Comparison of ENCODE assay signal across 10 mouse cellular contexts in genomic region chr6:31095943-31096714, GRCm38 (mm10).
DNase-seq lines count a peak whose midpoint lies in the region; ATAC-seq lines count a peak whose summit lies in the region.
"Had no signal": no experiment of that assay in that cellular context is flagged by ENCODE, and none has a peak within 500 bp of the region (broad histone marks: within the 10 kb centered on the region; RNA-seq: fewer than 3 reads in every experiment).

No protein-coding gene starts in this region.

- H3K9me3 ChIP-seq in kidney, embryonic 16.5 days (ENCODE audit: low read length), result no peaks in the 10 kb centered on the region
- no peaks in the 10 kb centered on the region for H3K9me3 ChIP-seq in kidney, embryonic 15.5 days (replicated peaks)
- H3K9me3 ChIP-seq in forebrain, embryonic 14.5 days (replicated peaks; ENCODE audit: control insufficient read depth, low read length), result no peaks in the 10 kb centered on the region
- H3K9me3 ChIP-seq in hindbrain, embryonic 11.5 days (ENCODE audit: control insufficient read depth, low read length), result no peaks in the 10 kb centered on the region
- no peaks in the 10 kb centered on the region for H3K9me3 ChIP-seq in intestine, embryonic 16.5 days (ENCODE audit: control insufficient read depth, low read length)

- no peaks in the 10 kb centered on the region for H3K4me1 ChIP-seq in kidney, embryonic 16.5 days (ENCODE audit: insufficient read depth, low read length)
- H3K4me1 ChIP-seq in kidney, embryonic 15.5 days, result peaks cover 14% of the 10 kb centered on the region
- peaks cover 32% of the 10 kb centered on the region for H3K4me1 ChIP-seq in forebrain, embryonic 14.5 days (ENCODE audit: control insufficient read depth, insufficient read depth, low read length)
- H3K4me1 ChIP-seq in hindbrain, embryonic 11.5 days (replicated peaks; ENCODE audit: control insufficient read depth, insufficient read depth, low read length), result 0 out of 2 replicates have a peak, but pooled peaks cover 9% of the 10 kb centered on the region
- 0 out of 2 replicates have a peak, but pooled peaks cover 4% of the 10 kb centered on the region for H3K4me1 ChIP-seq in intestine, embryonic 16.5 days (ENCODE audit: control insufficient read depth, insufficient read depth, low read length)

- H3K27me3 ChIP-seq in kidney, embryonic 16.5 days (ENCODE audit: insufficient read depth, low read length), result no peaks in the 10 kb centered on the region
- no peaks in the 10 kb centered on the region for H3K27me3 ChIP-seq in kidney, embryonic 15.5 days
- no peaks in the 10 kb centered on the region for H3K27me3 ChIP-seq in forebrain, embryonic 14.5 days (replicated peaks; ENCODE audit: control insufficient read depth, insufficient read depth, low read length)
- H3K27me3 ChIP-seq in hindbrain, embryonic 11.5 days (ENCODE audit: control insufficient read depth, insufficient read depth, low read length), result no peaks in the 10 kb centered on the region
- H3K27me3 ChIP-seq in intestine, embryonic 16.5 days (replicated peaks; ENCODE audit: control insufficient read depth, insufficient read depth, low read length), result no peaks in the 10 kb centered on the region

- H3K4me3 ChIP-seq in kidney, embryonic 16.5 days (ENCODE audit: low read length), result no peak overlapping the region
- H3K4me3 ChIP-seq in kidney, embryonic 15.5 days (replicated peaks), result no peak overlapping the region
- no peak overlapping the region for H3K4me3 ChIP-seq in forebrain, embryonic 14.5 days (ENCODE audit: low read depth, low read length)
- H3K4me3 ChIP-seq in hindbrain, embryonic 11.5 days (ENCODE audit: low read depth, low read length), result no peak overlapping the region
- H3K4me3 ChIP-seq in intestine, embryonic 16.5 days (ENCODE audit: low read length), result no peak overlapping the region
- H3K4me3 ChIP-seq: erythroblast, embryonic 14.5 days had no signal

- H3K36me3 ChIP-seq in kidney, embryonic 16.5 days (ENCODE audit: insufficient read depth, low read length), result no peaks in the 10 kb centered on the region
- H3K36me3 ChIP-seq in kidney, embryonic 15.5 days, result no peaks in the 10 kb centered on the region
- H3K36me3 ChIP-seq in forebrain, embryonic 14.5 days (ENCODE audit: control insufficient read depth, insufficient read depth, low read length), result no peaks in the 10 kb centered on the region
- H3K36me3 ChIP-seq in hindbrain, embryonic 11.5 days (ENCODE audit: control insufficient read depth, insufficient read depth, low read length), result no peaks in the 10 kb centered on the region
- H3K36me3 ChIP-seq in intestine, embryonic 16.5 days (ENCODE audit: control insufficient read depth, insufficient read depth, low read length), result no peaks in the 10 kb centered on the region

- ATAC-seq in kidney, embryonic 16.5 days (ENCODE audit: low FRiP score, low TSS enrichment), result no peak
- no peak for ATAC-seq in kidney, embryonic 15.5 days (replicated peaks; ENCODE audit: low FRiP score)
- ATAC-seq in forebrain, embryonic 14.5 days, result peak; percentile 78
- peak; percentile 56; the same call in 1 of the 2 replicates for ATAC-seq in hindbrain, embryonic 11.5 days (ENCODE audit: low FRiP score)
- no peak for ATAC-seq in intestine, embryonic 16.5 days

- H3K4me2 ChIP-seq in kidney, embryonic 16.5 days (replicated peaks; ENCODE audit: low read depth, low read length), result no peak overlapping the region
- no peak overlapping the region for H3K4me2 ChIP-seq in kidney, embryonic 15.5 days
- peak overlapping the region; percentile 5; the same call in 1 of the 2 replicates for H3K4me2 ChIP-seq in forebrain, embryonic 14.5 days (ENCODE audit: low read length)
- no peak overlapping the region; the same call in 1 of the 2 replicates for H3K4me2 ChIP-seq in hindbrain, embryonic 11.5 days (replicated peaks; ENCODE audit: low read depth, low read length)
- H3K4me2 ChIP-seq in intestine, embryonic 16.5 days (ENCODE audit: low read depth, low read length), result no peak overlapping the region

- 0 out of 2 replicates have a peak overlapping the region, but pooled peaks have one; percentile 35 for H3K9ac ChIP-seq in kidney, embryonic 16.5 days (replicated peaks; ENCODE audit: low read length)
- H3K9ac ChIP-seq in kidney, embryonic 15.5 days, result no peak overlapping the region
- peak overlapping the region; percentile 35; the same call in 1 of the 2 replicates for H3K9ac ChIP-seq in forebrain, embryonic 14.5 days (ENCODE audit: low read length)
- no peak overlapping the region for H3K9ac ChIP-seq in hindbrain, embryonic 11.5 days (ENCODE audit: low read depth, low read length)
- H3K9ac ChIP-seq in intestine, embryonic 16.5 days (ENCODE audit: low read depth, low read length), result no peak overlapping the region
- H3K9ac ChIP-seq: liver, embryonic 14.5 days had no signal

- no peak overlapping the region for H3K27ac ChIP-seq in kidney, embryonic 16.5 days (ENCODE audit: low read length)
- H3K27ac ChIP-seq in kidney, embryonic 15.5 days, result no peak overlapping the region
- H3K27ac ChIP-seq in forebrain, embryonic 14.5 days (ENCODE audit: low read depth, low read length), result peak overlapping the region; percentile 89
- H3K27ac ChIP-seq in hindbrain, embryonic 11.5 days (ENCODE audit: low read depth, low read length), result peak overlapping the region; percentile 63
- no peak overlapping the region for H3K27ac ChIP-seq in intestine, embryonic 16.5 days (ENCODE audit: low read length)
- H3K27ac ChIP-seq: liver, embryonic 14.5 days had no signal

- DNase-seq in brain, embryonic 18.5 days (ENCODE audit: low read depth, low spot score), result peak; percentile 45
- DNase-seq in forebrain, embryonic 14.5 days (ENCODE audit: low spot score), result peak; percentile 81
- peak; percentile 55 for DNase-seq in hindbrain, embryonic 11.5 days (ENCODE audit: low spot score)
- peak; percentile 49 for DNase-seq in retina, embryonic 14.5 days (ENCODE audit: low spot score)
- no peak for DNase-seq in adrenal gland, postnatal 14 days

- WGBS in kidney, embryonic 16.5 days, result 56% methylated on average over 21 of the region's 21 CpGs
- WGBS in kidney, embryonic 15.5 days, result 57% methylated on average over 21 of the region's 21 CpGs
- 15% methylated on average over 21 of the region's 21 CpGs for WGBS in forebrain, embryonic 14.5 days
- 50% methylated on average over 21 of the region's 21 CpGs for WGBS in hindbrain, embryonic 11.5 days
- WGBS in intestine, embryonic 16.5 days, result 72% methylated on average over 21 of the region's 21 CpGs

Comparison
In these comparisons a context has a peak if more than half of its experiments do, and no peak if none do; other contexts are left out.
1. H3K9ac ChIP-seq: peak in kidney, embryonic 16.5 days (single experiment) and forebrain, embryonic 14.5 days (single experiment); none in kidney, embryonic 15.5 days (single experiment), hindbrain, embryonic 11.5 days (single experiment) and intestine, embryonic 16.5 days (single experiment).
2. ATAC-seq: peak in forebrain, embryonic 14.5 days (single experiment) and hindbrain, embryonic 11.5 days (single experiment); none in kidney, embryonic 16.5 days (single experiment), kidney, embryonic 15.5 days (single experiment) and intestine, embryonic 16.5 days (single experiment).
3. H3K27ac ChIP-seq: peak in forebrain, embryonic 14.5 days (single experiment) and hindbrain, embryonic 11.5 days (single experiment); none in kidney, embryonic 16.5 days (single experiment), kidney, embryonic 15.5 days (single experiment) and intestine, embryonic 16.5 days (single experiment).